Mouse (Mus musculus) splenic B cell, adult 2 months (primary cell): ENCODE measurements around the gene Slc22a20.

ENCODE experiments used
- DNase-seq: peaks from one replicate; pipeline ENCODE4 v3.0.0-alpha.2; 2011; ENCODE audit warnings: low read depth, low spot score
- H3K27me3 ChIP-seq: 2 replicates; pipeline ENCODE4 v1.6.1; 2012; ENCODE audit warnings: mild to moderate bottlenecking, low read length, moderate library complexity, mixed read lengths; ENCODE audit not compliant: control insufficient read depth, poor library complexity, insufficient read depth, severe bottlenecking
- H3K36me3 ChIP-seq: 2 replicates; pipeline ENCODE4 v1.6.1; 2012; ENCODE audit warnings: mild to moderate bottlenecking, low read length, moderate library complexity, mixed read lengths; ENCODE audit not compliant: control insufficient read depth, poor library complexity, insufficient read depth, severe bottlenecking

The Slc22a20 gene

DNA sequence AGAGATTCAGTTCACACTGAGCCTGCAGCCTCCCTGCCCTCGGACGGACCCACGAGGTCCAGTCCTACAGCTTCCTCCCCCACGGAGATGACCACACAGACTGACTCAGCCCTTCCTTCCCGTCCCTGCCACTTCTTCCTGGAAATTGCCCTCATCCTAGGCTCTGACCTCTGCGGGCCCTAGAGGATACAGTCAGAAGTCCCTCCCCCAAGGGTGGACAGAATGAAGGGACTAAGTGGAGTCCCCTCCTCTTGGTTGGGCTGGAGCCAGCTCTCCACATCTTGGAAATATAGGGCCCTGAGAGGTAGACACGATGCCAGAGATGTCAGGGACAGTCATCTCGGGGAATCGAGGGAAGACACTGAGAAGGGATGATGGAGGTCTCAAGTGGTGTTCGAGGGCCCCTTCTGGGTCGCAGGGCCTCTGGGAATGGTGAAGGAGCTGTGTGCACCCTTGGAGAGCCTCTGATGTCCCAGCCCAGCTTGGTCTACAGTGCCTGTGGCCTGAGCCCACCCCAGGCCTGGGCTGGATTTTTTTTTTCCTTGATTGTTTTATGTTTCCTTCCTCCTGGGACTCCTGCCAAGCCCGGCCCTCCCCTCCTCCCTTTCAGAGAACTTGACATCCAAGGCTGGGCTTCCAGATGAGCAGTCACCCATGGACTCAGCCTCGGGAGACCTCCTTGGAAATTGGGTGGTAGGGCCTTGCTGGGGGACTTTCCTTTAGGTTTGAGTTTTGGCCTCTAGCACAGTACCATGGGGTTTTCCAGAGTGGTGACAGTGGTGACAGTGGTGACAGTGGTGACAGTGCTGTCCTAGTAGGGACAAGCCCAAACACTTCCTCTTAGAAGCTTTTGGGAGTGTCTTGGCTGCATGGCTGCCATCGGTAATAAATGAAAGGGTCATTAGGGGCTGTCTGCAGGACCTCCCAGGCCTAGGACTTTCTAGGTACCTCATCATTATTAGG lies 56.0 kb downstream of the Slc22a20 start:
- DNase-seq = no peak
- Histone ChIP-seq H3K36me3 (no peaks in the 10 kb centered on the region), H3K27me3 (no peaks in the 10 kb centered on the region)

DNA sequence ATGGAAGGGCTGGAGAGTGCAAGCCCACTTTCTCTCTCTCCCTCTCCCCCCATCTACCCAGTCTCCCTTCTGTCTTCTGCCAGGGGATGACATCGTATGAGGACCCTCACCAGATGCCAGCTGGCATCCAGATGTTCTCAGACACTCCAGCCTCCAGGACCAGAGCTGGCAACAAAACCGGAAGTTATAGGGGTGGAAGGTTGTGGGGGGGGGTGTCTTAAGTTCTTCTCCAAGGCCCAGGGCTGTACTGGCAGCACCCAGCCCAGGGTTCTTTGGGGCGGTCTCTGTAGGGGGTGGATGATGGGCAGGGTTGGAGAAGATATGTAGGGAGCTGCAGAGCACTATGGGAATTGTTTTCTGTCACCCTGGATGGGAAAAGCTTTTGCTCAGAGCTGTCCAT lies 57.4 kb downstream of the Slc22a20 start:
- H3K27me3 ChIP-seq = no peaks in the 10 kb centered on the region
- no peak for DNase-seq
- H3K36me3 ChIP-seq = no peaks in the 10 kb centered on the region

DNA sequence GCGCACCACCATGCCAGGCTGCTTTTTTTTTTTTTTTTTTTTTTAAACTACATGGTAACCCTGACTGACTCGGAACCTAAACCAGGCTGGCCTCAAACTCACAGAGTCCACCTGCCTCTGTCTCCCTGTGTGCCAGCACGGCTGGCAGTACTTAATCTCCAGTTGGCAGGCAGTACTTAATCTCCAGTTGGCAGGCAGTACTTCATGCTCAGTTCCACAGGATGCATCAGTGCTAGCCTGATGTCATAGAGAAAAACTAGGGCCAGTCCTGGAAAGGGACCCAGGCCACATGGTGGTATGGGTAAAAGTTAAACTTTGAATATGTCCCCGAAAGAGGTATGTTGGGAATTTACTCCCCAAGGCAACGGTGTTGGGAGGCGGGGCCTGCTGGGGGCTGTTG lies 57.8 kb downstream of the Slc22a20 start:
- no peak for DNase-seq
- no peaks in the 10 kb centered on the region for H3K27me3 ChIP-seq
- no peaks in the 10 kb centered on the region for H3K36me3 ChIP-seq

DNA sequence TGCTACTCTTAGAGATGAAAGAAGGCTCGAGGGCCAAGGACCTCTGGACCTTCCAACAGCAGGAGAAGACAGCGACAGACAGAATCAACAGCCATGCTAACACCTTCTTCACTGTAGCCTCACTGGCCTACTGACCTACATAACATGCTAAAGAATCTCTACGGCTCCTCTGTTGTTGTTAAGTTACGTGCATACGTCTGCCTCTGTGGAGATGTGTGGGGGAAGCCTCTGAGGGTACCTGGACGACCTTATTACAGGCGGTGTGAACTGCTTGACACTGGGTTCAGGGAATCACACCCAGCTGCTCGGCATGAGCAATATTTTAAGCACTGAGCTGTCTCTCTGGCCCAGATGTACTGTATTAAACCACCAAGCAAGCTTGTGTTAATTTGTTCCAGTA lies 58.4 kb downstream of the Slc22a20 start:
- no peak for DNase-seq
- Histone ChIP-seq H3K36me3 (no peaks in the 10 kb centered on the region), H3K27me3 (no peaks in the 10 kb centered on the region)

DNA sequence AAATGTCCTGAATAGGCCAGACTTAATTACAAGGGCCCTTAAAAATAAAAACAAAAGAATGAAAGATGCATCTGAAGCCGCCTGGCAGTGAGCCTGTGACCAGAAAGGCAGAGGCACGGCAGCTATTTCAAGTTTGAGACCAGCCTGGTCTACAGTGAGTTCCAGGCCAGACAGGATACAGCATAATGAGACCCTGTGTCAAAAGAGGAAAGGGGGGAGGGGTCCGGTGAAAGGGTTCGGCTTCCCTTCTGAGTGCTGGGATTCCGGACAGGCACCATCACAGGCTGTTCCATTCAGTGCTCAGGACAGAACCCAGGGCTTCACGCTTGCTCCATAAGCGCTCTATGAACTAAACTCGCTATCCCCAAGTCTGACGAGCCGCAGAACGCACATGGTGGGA lies 58.9 kb downstream of the Slc22a20 start:
- H3K36me3 ChIP-seq = no peaks in the 10 kb centered on the region
- DNase-seq = no peak
- H3K27me3 ChIP-seq = no peaks in the 10 kb centered on the region

DNA sequence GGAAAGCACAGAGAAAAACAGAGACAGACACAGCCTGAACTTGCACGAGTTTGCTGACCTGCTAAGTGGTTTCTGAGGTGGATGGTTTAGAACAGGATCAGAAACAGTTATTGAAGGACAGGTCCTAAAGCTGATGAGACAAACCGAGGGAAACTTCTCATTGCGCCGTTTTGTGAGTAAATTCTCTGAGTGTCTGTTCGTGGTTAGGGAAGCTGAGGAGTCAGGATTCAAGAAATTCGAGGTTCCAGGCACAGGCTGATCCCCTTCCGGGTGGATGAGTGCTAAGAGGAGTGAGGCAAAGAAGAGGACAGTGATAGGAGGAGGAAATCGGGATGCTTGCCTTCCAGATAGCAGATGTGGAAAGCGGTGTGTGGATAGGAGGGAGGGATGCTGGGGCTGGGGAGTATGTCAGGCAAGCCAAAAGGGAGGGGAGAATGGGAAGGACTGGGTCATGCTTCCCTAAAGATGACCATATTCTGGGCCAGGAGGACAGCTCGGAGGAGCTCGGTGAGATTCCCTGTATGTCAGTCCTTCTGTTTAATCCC lies 60.6 kb downstream of the Slc22a20 start:
- H3K27me3 ChIP-seq = no peaks in the 10 kb centered on the region; the same call in 1 of the 2 replicates
- DNase-seq = no peak

DNA sequence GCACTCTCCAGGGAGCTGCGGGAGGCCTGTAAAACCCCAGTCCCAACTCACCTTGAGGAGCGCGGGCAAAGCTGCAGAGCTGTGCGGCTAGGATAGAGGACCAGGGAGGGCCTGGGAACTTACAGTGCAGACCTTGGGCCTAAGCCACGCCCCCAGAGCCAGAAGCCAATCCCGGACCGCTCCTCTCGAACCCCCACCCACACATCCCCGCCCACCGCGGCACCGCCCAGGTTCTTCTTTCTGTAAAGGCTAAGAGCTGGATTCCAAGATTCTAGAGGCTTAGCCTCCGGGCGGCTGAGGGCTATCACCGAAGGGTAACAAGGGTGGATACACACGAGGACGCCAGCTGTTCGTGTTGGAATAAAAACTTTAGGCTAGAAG lies 61.2 kb downstream of the Slc22a20 start, which contains the start of gene Cdc42ep2:
Cdc42ep2 (minus strand) TSS at position 104 of the 381 bp plus-strand sequence.
- Histone ChIP-seq H3K36me3 (no peaks in the 10 kb centered on the region), H3K27me3 (no peaks in the 10 kb centered on the region; the same call in 1 of the 2 replicates)
- peak; percentile 95 for DNase-seq

More for the DNA sequence above, 60.6 kb downstream of the Slc22a20 start:
- no peaks in the 10 kb centered on the region for H3K36me3 ChIP-seq

DNA sequence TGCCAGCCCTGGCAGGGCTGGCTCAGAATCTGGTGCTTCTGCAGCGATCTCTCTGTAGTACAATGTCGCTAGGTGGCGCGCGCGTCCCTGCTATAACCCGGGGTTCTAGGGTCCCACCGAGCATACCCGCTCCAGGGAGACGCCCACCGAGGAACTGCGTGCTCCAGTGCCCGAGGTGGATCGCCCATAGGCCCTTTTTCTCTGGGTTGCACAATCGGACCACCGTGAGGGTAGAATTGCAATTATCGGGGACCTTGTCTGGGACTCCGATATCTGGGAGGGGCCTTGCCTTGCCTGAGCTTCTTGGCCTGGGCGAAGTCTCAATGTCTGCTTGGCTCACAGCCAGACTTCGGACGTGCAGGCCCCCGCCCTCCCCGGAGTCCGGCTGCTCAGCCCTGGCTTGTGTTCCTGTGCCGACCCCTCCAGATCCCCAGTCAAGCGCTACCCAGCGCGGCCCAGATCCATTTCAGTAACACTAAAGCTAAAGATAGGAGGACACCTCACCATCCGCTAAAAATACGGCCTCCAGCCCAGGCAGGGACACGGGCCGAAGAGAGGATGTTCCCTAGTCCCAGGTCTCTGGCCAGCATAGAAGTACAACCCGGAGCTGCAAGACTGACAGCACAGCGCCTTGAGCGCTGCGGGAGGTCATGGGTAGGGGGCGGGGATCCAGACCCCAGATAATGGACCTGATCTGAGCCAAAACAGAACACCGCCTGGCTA lies 61.8 kb downstream of the Slc22a20 start:
- Histone ChIP-seq H3K27me3 (no peaks in the 10 kb centered on the region; the same call in 1 of the 2 replicates), H3K36me3 (no peaks in the 10 kb centered on the region)
- peak; percentile 87 for DNase-seq

DNA sequence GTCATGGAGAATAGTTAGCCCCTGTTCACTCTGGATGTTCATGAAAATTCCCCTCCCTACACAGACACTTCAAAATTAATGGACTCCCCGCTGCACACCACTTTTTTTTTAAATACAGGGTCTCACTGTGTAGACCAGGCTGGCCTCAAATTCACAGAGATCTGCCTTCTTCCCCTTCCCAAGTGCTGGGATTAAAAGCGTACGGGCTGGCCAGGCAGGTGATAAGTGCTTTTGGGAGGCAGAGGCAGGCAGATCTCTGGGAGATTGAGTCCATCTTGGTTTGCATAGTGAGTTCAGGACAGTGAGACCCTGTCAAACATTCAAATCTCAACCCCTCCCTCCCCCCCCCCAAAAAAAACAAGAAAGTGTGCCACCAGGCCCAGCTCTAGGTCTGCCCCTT lies 63.0 kb downstream of the Slc22a20 start:
- DNase-seq = no peak
- Histone ChIP-seq H3K27me3 (no peaks in the 10 kb centered on the region; the same call in 1 of the 2 replicates), H3K36me3 (no peaks in the 10 kb centered on the region)

DNA sequence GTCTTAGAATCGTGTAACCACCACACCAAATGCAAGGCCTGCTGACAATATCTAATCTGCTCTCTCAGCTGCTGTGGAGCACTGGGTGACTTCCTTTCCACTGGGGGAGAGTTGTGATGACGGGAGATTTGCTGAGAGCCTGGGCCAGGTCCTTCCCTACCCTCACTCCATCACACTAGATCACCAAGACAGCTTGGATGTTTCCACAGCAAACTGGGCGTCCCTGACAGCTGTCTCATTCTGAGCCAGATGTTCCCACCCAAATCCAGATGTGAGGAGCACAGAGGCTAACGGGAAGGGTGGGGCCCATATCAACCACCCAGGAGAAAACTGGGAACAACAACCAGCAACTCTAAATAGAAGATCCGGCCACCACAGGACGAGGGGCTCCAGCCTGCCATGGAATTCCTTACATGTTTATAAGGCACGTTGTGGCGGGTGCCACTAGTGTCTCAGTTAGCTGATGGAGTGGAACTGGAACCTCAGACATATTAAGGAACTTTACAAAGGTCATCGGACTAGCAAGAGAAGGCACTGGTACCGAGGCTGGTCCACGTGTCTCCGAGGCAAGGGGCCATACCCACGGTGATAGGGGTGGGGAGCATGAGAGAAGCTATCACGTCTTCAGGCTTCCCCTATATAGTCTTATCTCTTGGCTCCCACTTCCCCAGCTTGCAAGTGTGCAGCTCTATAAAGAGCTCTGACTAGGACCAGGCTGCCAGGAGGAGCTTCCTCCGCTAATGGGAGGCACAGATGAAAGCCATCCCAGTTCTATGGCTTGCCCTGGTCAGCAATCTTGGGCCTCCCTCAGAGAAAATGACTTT lies 63.6 kb downstream of the Slc22a20 start:
- DNase-seq = no peak
- Histone ChIP-seq H3K36me3 (no peaks in the 10 kb centered on the region), H3K27me3 (no peaks in the 10 kb centered on the region; the same call in 1 of the 2 replicates)

DNA sequence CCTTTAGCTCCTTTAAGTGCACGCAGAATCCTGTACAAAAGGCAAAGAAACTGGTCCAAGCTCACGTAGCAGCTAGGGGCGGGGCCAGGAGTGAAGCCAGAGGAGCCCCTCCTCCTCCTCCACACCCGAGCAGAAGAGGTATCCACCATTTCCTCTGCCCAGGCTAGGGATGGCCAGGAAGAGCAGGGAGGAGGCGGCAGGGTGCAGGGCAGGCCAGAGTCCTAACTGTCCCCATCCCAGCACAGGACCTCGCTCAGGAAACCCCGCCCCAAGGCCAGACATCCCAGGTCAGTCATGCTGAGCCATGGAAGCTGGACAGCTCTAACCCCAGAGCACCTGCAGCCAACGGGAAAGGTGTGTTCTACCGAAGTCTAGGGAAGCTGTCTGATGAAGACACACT lies 64.2 kb downstream of the Slc22a20 start:
- H3K27me3 ChIP-seq = no peaks in the 10 kb centered on the region; the same call in 1 of the 2 replicates
- DNase-seq = no peak
- H3K36me3 ChIP-seq = no peaks in the 10 kb centered on the region
